Mouse (Mus musculus) liver, postnatal 0 days (tissue): ENCODE results near the gene Snapc1.

Experiments
- CTCF ChIP-seq: sonication (generic); IDR thresholded peaks from 2 replicates; pipeline ENCODE4 v1.5.1; 2016; ENCODE audit warnings: antibody characterized with exemption, low read depth
- EP300 ChIP-seq: IDR thresholded peaks from 2 replicates; pipeline ENCODE4 v1.6.1; 2016; ENCODE audit warnings: antibody characterized with exemption, low read depth, mild to moderate bottlenecking

DNA sequence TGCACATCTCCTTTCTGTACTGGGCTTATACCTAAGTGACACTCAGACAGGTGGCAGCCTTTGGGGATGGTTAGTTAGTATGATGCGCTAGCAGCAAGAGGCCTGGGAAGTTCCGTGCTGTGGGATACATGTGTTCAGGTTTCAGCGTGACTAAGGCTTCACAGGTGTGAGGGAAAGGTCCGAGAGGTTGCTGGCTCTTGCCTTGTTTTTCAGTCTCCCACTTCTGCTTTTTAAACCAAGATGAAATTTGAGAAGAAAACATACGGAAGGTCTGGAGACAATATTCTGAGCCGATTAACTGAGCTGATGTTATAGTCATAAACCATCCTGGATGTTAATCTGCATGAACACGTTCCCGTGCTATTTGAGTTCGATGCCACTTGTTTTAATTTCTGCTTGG, 38.2 kb downstream of the Snapc1 start:
- TF ChIP-seq CTCF: no peak
- no peak for TF ChIP-seq EP300
